Mouse (Mus musculus): ENCODE data around the gene Boll. TPM values are rescaled to one million over a fixed set of nuclear protein-coding genes. Genes with fewer than 3 reads are reported as not detected.

Gene Boll
- polyA plus RNA-seq, 1 experiment = not detected

GRCm38 (mm10) chr1:55227376-55227775, 135.9 kb downstream of the Boll start:
- TF ChIP-seq MYOD1 (IDR thresholded peaks at IDR 0.05; ENCODE audit: control insufficient read depth, insufficient read length, low read depth) (no peak), MAX (IDR thresholded peaks at IDR 0.05) (no peak), USF1 (IDR thresholded peaks at IDR 0.05; ENCODE audit: low read depth) (no peak), CTCF (IDR thresholded peaks at IDR 0.05; ENCODE audit: control insufficient read depth, insufficient read depth, insufficient read length) (no peak)
- peaks cover 57% of the 10 kb centered on the region for H3K79me2 ChIP-seq (ENCODE audit: control insufficient read depth, insufficient read depth)
- H3K36me3 ChIP-seq (ENCODE audit: control insufficient read depth, insufficient read depth) = peaks cover 5% of the 10 kb centered on the region
- H3K4me3 ChIP-seq (ENCODE audit: insufficient read depth, poor library complexity, severe bottlenecking) = peak overlapping the region; percentile 53
- peaks cover 19% of the 10 kb centered on the region for H3K79me3 ChIP-seq (ENCODE audit: low read depth)
- no peaks in the 10 kb centered on the region for H3K27me3 ChIP-seq (ENCODE audit: control insufficient read depth, insufficient read depth, insufficient read length)
- no peak overlapping the region for H3ac ChIP-seq (ENCODE audit: control insufficient read depth, insufficient read length, low read depth)

- H3K79me3 ChIP-seq (ENCODE audit: low read depth) = peaks cover 19% of the 10 kb centered on the region
- peak within 1 kb of the TSS; percentile 34 for H3ac ChIP-seq (ENCODE audit: control insufficient read depth, insufficient read length, low read depth)
- peak within 1 kb of the TSS; percentile 53 for H3K4me3 ChIP-seq (ENCODE audit: insufficient read depth, poor library complexity, severe bottlenecking)
- H3K79me2 ChIP-seq (ENCODE audit: control insufficient read depth, insufficient read depth) = peaks cover 59% of the 10 kb centered on the region
- peaks cover 5% of the 10 kb centered on the region for H3K36me3 ChIP-seq (ENCODE audit: control insufficient read depth, insufficient read depth)
- no peaks in the 10 kb centered on the region for H3K27me3 ChIP-seq (ENCODE audit: control insufficient read depth, insufficient read depth, insufficient read length)
- TF ChIP-seq CTCF (IDR thresholded peaks at IDR 0.05; ENCODE audit: control insufficient read depth, insufficient read depth, insufficient read length) (no peak), MYOG (IDR thresholded peaks at IDR 0.05; ENCODE audit: control insufficient read depth, extremely low read depth, insufficient read length) (no peak), FOSL1 (IDR thresholded peaks at IDR 0.05; ENCODE audit: insufficient read depth, low read length, poor library complexity, severe bottlenecking) (no peak), MAX (IDR thresholded peaks at IDR 0.05) (no peak), MYOD1 (IDR thresholded peaks at IDR 0.05; ENCODE audit: control insufficient read depth, insufficient read length, low read depth) (no peak), CEBPB (IDR thresholded peaks at IDR 0.05; ENCODE audit: low read depth) (no peak), USF1 (IDR thresholded peaks at IDR 0.05; ENCODE audit: low read depth) (no peak)
Observed at GRCm38 (mm10) chr1:55226011-55226857, 137.0 kb downstream of the Boll start, which contains the start of gene Rftn2. TSS of gene Rftn2 (minus strand) at chr1:55226782.

- H3K79me3 ChIP-seq (ENCODE audit: low read depth) = peaks cover 19% of the 10 kb centered on the region
- H3K79me2 ChIP-seq (ENCODE audit: control insufficient read depth, insufficient read depth) = peaks cover 59% of the 10 kb centered on the region
- TF ChIP-seq CTCF (IDR thresholded peaks at IDR 0.05; ENCODE audit: control insufficient read depth, insufficient read depth, insufficient read length) (no peak), USF1 (IDR thresholded peaks at IDR 0.05; ENCODE audit: low read depth) (no peak), MYOD1 (IDR thresholded peaks at IDR 0.05; ENCODE audit: control insufficient read depth, insufficient read length, low read depth) (no peak), FOSL1 (IDR thresholded peaks at IDR 0.05; ENCODE audit: insufficient read depth, low read length, poor library complexity, severe bottlenecking) (no peak), MAX (IDR thresholded peaks at IDR 0.05) (no peak), MYOG (IDR thresholded peaks at IDR 0.05; ENCODE audit: control insufficient read depth, extremely low read depth, insufficient read length) (no peak), CEBPB (IDR thresholded peaks at IDR 0.05; ENCODE audit: low read depth) (no peak)
- peak overlapping the region; percentile 53 for H3K4me3 ChIP-seq (ENCODE audit: insufficient read depth, poor library complexity, severe bottlenecking)
- H3K36me3 ChIP-seq (ENCODE audit: control insufficient read depth, insufficient read depth) = peaks cover 5% of the 10 kb centered on the region
- peak overlapping the region; percentile 34 for H3ac ChIP-seq (ENCODE audit: control insufficient read depth, insufficient read length, low read depth)
- H3K27me3 ChIP-seq (ENCODE audit: control insufficient read depth, insufficient read depth, insufficient read length) = no peaks in the 10 kb centered on the region
Observed at GRCm38 (mm10) chr1:55225398-55225797, 137.9 kb downstream of the Boll start.

- H3K27me3 ChIP-seq (ENCODE audit: control insufficient read depth, insufficient read depth, insufficient read length) = no peaks in the 10 kb centered on the region
- H3K36me3 ChIP-seq (ENCODE audit: control insufficient read depth, insufficient read depth) = no peaks in the 10 kb centered on the region
- peaks cover 55% of the 10 kb centered on the region for H3K79me2 ChIP-seq (ENCODE audit: control insufficient read depth, insufficient read depth)
- H3ac ChIP-seq (ENCODE audit: control insufficient read depth, insufficient read length, low read depth) = no peak overlapping the region
- peaks cover 16% of the 10 kb centered on the region for H3K79me3 ChIP-seq (ENCODE audit: low read depth)
- TF ChIP-seq CTCF (IDR thresholded peaks at IDR 0.05; ENCODE audit: control insufficient read depth, insufficient read depth, insufficient read length) = no peak
- no peak for TF ChIP-seq MYOD1 (IDR thresholded peaks at IDR 0.05; ENCODE audit: control insufficient read depth, insufficient read length, low read depth)
- TF ChIP-seq FOSL1 (IDR thresholded peaks at IDR 0.05; ENCODE audit: insufficient read depth, low read length, poor library complexity, severe bottlenecking) = no peak
- TF ChIP-seq CEBPB (IDR thresholded peaks at IDR 0.05; ENCODE audit: low read depth) = no peak
- TF ChIP-seq MAX (IDR thresholded peaks at IDR 0.05) = no peak
- no peak for TF ChIP-seq USF1 (IDR thresholded peaks at IDR 0.05; ENCODE audit: low read depth)
- no peak for TF ChIP-seq MYOG (IDR thresholded peaks at IDR 0.05; ENCODE audit: control insufficient read depth, extremely low read depth, insufficient read length)
- H3K4me3 ChIP-seq (ENCODE audit: insufficient read depth, poor library complexity, severe bottlenecking) = no peak overlapping the region
Observed at GRCm38 (mm10) chr1:55224111-55224510, 139.2 kb downstream of the Boll start.

GRCm38 (mm10) chr1:55223026-55223425, 140.2 kb downstream of the Boll start:
- H3K27me3 ChIP-seq (ENCODE audit: control insufficient read depth, insufficient read depth, insufficient read length) = no peaks in the 10 kb centered on the region
- no peaks in the 10 kb centered on the region for H3K36me3 ChIP-seq (ENCODE audit: control insufficient read depth, insufficient read depth)
- TF ChIP-seq CEBPB (IDR thresholded peaks at IDR 0.05; ENCODE audit: low read depth) = no peak
- no peak for TF ChIP-seq USF1 (IDR thresholded peaks at IDR 0.05; ENCODE audit: low read depth)
- TF ChIP-seq MAX (IDR thresholded peaks at IDR 0.05) = no peak
- TF ChIP-seq FOSL1 (IDR thresholded peaks at IDR 0.05; ENCODE audit: insufficient read depth, low read length, poor library complexity, severe bottlenecking) = no peak
- no peak for TF ChIP-seq MYOG (IDR thresholded peaks at IDR 0.05; ENCODE audit: control insufficient read depth, extremely low read depth, insufficient read length)
- no peak for TF ChIP-seq MYOD1 (IDR thresholded peaks at IDR 0.05; ENCODE audit: control insufficient read depth, insufficient read length, low read depth)
- no peak for TF ChIP-seq CTCF (IDR thresholded peaks at IDR 0.05; ENCODE audit: control insufficient read depth, insufficient read depth, insufficient read length)
- peaks cover 14% of the 10 kb centered on the region for H3K79me3 ChIP-seq (ENCODE audit: low read depth)
- H3ac ChIP-seq (ENCODE audit: control insufficient read depth, insufficient read length, low read depth) = no peak overlapping the region
- H3K79me2 ChIP-seq (ENCODE audit: control insufficient read depth, insufficient read depth) = peaks cover 51% of the 10 kb centered on the region
- H3K4me3 ChIP-seq (ENCODE audit: insufficient read depth, poor library complexity, severe bottlenecking) = no peak overlapping the region
